Mouse (Mus musculus) midbrain, postnatal 0 days (tissue): Measurements from ENCODE around the gene Relt. TPM values are rescaled to one million over a fixed set of nuclear protein-coding genes. Genes with fewer than 3 reads are reported as not detected.

Experiments
- ATAC-seq: fragments of 200-750 bp; cut with Nextera tagmentation; 2 replicates; pipeline ENCODE4 v1.8.0; 2017; ENCODE audit warnings: moderate number of reproducible peaks, mild to moderate bottlenecking, moderate TSS enrichment, moderate library complexity; ENCODE audit not compliant: low FRiP score
- DNase-seq: peaks from one replicate; pipeline ENCODE4 v3.0.0-alpha.2; 2015; ENCODE audit warnings: low spot score
- H3K27ac ChIP-seq: fragments of 300-500 bp; sonication (generic); 2 replicates; pipeline ENCODE4 v1.5.1; 2014; ENCODE audit warnings: low read depth, mild to moderate bottlenecking, low read length, mixed read lengths
- H3K27me3 ChIP-seq: fragments of 300-500 bp; sonication (generic); 2 replicates; pipeline ENCODE4 v1.6.1; 2014; ENCODE audit warnings: low read length, control low read depth, mixed read lengths; ENCODE audit not compliant: insufficient read depth
- H3K36me3 ChIP-seq: fragments of 300-500 bp; sonication (generic); 2 replicates; pipeline ENCODE4 v1.6.1; 2014; ENCODE audit warnings: low read length, control low read depth, mixed read lengths; ENCODE audit not compliant: insufficient read depth
- H3K4me1 ChIP-seq: fragments of 300-500 bp; sonication (generic); 2 replicates; pipeline ENCODE4 v1.6.1; 2014; ENCODE audit warnings: mild to moderate bottlenecking, control low read depth, antibody characterized with exemption, low read length, mixed read lengths; ENCODE audit not compliant: insufficient read depth
- H3K4me2 ChIP-seq: fragments of 300-500 bp; sonication (generic); 2 replicates; pipeline ENCODE4 v1.6.1; 2014; ENCODE audit warnings: low read depth, mild to moderate bottlenecking, low read length, mixed read lengths; ENCODE audit not compliant: poor library complexity, severe bottlenecking
- H3K4me3 ChIP-seq: fragments of 300-500 bp; sonication (generic); 2 replicates; pipeline ENCODE4 v1.5.1; 2014; ENCODE audit warnings: low read depth, mild to moderate bottlenecking, low read length, moderate library complexity
- H3K9ac ChIP-seq: fragments of 300-500 bp; sonication (generic); replicated peaks from 2 replicates; pipeline ENCODE4 v1.6.1; 2014; ENCODE audit warnings: mild to moderate bottlenecking, low read length, moderate library complexity, mixed read lengths; ENCODE audit not compliant: poor library complexity, severe bottlenecking
- H3K9me3 ChIP-seq: fragments of 300-500 bp; sonication (generic); 2 replicates; pipeline ENCODE4 v1.6.1; 2016; ENCODE audit warnings: low read length, control low read depth
- CTCF ChIP-seq: IDR thresholded peaks from 2 replicates; pipeline ENCODE4 v1.5.1; 2016; ENCODE audit warnings: antibody characterized with exemption, mild to moderate bottlenecking
- WGBS: fragments of 180-500 bp; shearing (Covaris S2); extraction: QIAGEN DNeasy Blood & Tissue Kit; methylation state at CpG from one replicate; pipeline ENCODE4 v1.1.7; 2014; 5-methylcytosine and 5-hydroxymethylcytosine counted together
- polyA plus RNA-seq: library from polyadenylated mRNA; unstranded; fragments of >200 nt; fragmentation: Nextera tagmentation; extraction: Ambion mirVana; gene quantifications from 2 replicates; pipeline ENCODE4 v1.2.1, GENCODE M21; 2015
- total RNA-seq: library from RNA; depleted of rRNA; stranded (reverse); fragments of >200 nt; gene quantifications from 2 replicates; pipeline ENCODE4 v1.2.3, GENCODE M21; 2014

Relt gene
- total and polyA plus RNA-seq, 2 experiments from 2014 or later: 5.3 to 7.8 TPM

DNA sequence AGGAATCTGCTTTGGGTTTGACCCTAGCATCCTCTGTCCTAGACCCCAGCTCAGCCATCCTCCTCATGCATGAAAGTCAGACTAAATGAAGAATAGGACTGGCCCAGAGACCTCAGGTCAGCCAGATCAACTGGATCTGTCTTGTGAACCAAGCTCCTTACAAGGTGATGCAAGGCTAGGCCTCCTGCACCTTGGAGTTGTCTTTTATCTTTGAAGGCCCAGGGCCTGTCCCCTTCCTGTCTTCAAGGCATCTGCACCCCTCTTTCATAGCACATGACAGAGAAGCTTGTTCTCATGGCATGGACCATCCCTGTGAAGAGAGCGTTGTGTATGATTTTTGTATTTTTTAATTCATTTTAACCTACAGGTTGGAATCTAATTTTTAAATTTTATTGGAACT lies 22.3 kb downstream of the Relt start:
- Histone ChIP-seq H3K9me3 (no peaks in the 10 kb centered on the region), H3K4me2 (no peak overlapping the region), H3K36me3 (peaks cover 28% of the 10 kb centered on the region), H3K9ac (no peak overlapping the region), H3K27me3 (no peaks in the 10 kb centered on the region), H3K27ac (no peak overlapping the region), H3K4me3 (no peak overlapping the region), H3K4me1 (no peaks in the 10 kb centered on the region)
- WGBS: 98% methylated on average over 1 of the region's 1 CpGs
- no peak for TF ChIP-seq CTCF
- DNase-seq: no peak
- ATAC-seq: no peak

DNA sequence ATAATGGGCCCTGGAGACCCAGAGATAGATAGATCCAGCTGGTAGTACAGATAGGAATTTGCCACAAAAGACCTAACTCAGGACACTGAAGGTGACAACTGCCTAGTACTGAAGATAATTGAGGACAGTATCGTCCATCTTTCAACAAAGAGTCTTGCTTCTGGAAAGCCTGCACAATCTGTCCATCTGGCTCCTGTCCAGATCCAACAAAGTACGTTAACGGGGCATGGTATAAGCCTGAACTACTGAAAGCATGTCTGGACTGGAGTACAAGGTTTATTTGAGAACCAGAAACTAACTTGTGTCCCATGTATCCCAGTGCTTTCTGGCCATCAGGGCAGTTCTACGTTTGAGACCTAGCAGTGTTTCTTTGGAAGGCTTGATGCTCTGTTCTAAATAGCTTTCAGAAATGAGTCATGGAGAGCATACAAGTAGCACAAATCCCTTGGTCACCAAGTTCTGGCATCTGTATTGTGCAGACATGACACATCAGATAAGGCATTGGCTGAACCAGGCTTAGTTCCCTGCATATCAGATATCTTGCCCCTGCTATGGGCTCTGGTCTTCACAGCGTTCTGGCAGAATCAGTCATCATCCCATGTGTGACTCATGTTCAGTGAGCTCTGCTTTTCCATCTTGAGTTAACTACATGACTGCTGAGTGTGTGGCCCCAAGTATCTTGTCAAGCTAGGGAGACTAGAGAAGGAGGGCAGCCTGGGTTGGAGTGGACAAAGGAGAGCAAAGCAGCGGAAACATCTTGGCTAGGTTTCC lies 23.4 kb downstream of the Relt start:
- Histone ChIP-seq H3K9ac (no peak overlapping the region), H3K4me2 (no peak overlapping the region), H3K4me3 (no peak overlapping the region), H3K27me3 (no peaks in the 10 kb centered on the region), H3K36me3 (peaks cover 37% of the 10 kb centered on the region), H3K4me1 (no peaks in the 10 kb centered on the region), H3K9me3 (no peaks in the 10 kb centered on the region), H3K27ac (no peak overlapping the region)
- no peak for DNase-seq
- no peak for TF ChIP-seq CTCF
- 77% methylated on average over 6 of the region's 6 CpGs for WGBS
- ATAC-seq: no peak

DNA sequence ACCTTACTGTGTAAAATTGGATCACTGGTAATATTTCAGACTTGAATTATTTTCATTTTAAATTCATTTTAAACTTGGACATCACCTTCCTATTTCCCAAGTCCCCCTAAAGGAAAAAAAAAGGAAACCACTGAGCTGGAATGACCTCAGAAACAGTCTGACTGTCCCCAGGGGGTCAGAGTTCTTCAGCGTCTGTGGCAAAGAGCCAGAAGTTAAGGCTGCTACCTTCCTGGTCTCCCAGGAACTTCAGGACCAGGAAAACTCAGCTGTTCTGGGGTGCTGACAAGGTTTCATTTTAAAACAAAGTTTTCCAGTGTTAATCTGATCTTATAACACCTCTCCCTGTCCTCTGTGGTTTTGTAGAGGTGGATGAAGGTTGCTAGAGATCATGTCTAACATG lies 25.5 kb downstream of the Relt start:
- ATAC-seq (no peak), DNase-seq (no peak)
- peaks cover 47% of the 10 kb centered on the region for H3K36me3 ChIP-seq
- WGBS: 62% methylated on average over 1 of the region's 1 CpGs
- H3K9me3 ChIP-seq: no peaks in the 10 kb centered on the region
- no peak overlapping the region for H3K27ac ChIP-seq
- no peaks in the 10 kb centered on the region for H3K4me1 ChIP-seq
- no peak overlapping the region for H3K4me2 ChIP-seq
- no peak overlapping the region for H3K9ac ChIP-seq
- H3K4me3 ChIP-seq: no peak overlapping the region
- no peaks in the 10 kb centered on the region for H3K27me3 ChIP-seq
- no peak for TF ChIP-seq CTCF

DNA sequence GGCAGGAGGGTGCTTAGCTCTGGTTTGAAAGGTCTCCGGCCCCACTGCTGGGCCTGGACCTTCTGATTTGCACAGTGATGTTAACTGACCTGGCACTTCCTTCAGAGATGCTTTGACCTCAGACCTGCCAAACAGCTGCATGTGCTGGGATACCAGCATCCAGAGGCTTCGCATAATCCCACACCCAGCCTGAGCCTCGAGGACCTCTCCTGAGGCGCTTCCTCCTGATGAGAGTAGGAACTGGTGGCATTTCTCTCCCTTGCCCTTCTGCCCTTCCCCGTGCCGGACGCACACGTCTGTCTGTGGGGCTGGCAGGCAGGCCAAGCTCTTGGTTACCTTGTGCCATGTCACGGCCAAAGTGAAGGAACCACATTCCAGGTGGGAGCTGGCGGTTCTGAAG lies 26.6 kb downstream of the Relt start:
- no peaks in the 10 kb centered on the region for H3K4me1 ChIP-seq
- H3K36me3 ChIP-seq: peaks cover 47% of the 10 kb centered on the region
- no peak overlapping the region for H3K27ac ChIP-seq
- no peak overlapping the region for H3K9ac ChIP-seq
- H3K27me3 ChIP-seq: no peaks in the 10 kb centered on the region
- no peak overlapping the region for H3K4me2 ChIP-seq
- ATAC-seq (no peak), DNase-seq (no peak)
- WGBS: 93% methylated on average over 10 of the region's 10 CpGs
- H3K9me3 ChIP-seq: no peaks in the 10 kb centered on the region
- no peak overlapping the region for H3K4me3 ChIP-seq
- no peak for TF ChIP-seq CTCF

DNA sequence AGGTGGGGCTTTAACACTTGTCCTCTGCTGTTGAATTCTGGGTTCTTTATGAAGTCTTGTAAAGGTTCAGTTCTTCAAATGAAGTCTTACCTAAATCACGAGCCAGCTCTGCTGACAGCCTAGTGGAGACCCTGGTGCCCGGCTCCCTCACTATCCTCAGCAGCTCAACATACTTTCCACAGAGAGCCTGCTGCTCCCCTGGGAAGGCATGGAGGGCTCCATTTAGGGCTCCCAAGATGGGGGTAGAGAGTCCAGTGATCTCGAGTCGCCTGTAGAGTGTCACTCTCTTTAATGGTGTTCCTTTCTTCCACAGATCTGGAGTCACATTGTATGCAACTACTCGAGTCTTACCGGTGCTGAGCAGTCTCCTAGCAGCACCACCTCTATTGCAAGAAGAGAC lies 27.5 kb downstream of the Relt start:
- no peak for TF ChIP-seq CTCF
- Histone ChIP-seq H3K27me3 (no peaks in the 10 kb centered on the region), H3K27ac (no peak overlapping the region), H3K36me3 (peaks cover 53% of the 10 kb centered on the region), H3K4me2 (no peak overlapping the region), H3K4me3 (no peak overlapping the region), H3K9ac (no peak overlapping the region), H3K9me3 (no peaks in the 10 kb centered on the region), H3K4me1 (no peaks in the 10 kb centered on the region)
- WGBS: 84% methylated on average over 6 of the region's 6 CpGs
- ATAC-seq: no peak
- no peak for DNase-seq

DNA sequence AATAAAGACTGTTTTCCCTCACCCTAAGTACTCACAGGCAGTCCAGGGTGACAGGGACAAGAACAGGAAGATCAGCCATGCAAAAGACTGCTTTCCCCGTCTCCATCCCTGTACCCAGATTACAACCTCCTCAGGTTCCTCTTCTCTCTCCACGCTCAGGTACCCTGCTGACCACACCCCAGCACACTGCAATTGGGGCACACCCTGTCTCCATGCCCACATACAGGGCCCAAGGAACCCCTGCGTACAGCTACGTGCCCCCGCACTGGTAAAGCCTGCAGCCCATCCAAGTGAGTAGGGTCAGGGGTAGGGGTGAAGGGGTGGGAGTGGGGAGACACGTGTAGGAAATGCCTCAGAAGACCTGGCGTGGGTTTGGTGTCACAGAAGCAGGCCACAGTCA lies 28.1 kb downstream of the Relt start:
- H3K9ac ChIP-seq: no peak overlapping the region
- H3K4me3 ChIP-seq: no peak overlapping the region
- no peak overlapping the region for H3K27ac ChIP-seq
- TF ChIP-seq CTCF: no peak
- no peak overlapping the region for H3K4me2 ChIP-seq
- H3K36me3 ChIP-seq: peaks cover 53% of the 10 kb centered on the region
- ATAC-seq: no peak
- H3K9me3 ChIP-seq: no peaks in the 10 kb centered on the region
- no peaks in the 10 kb centered on the region for H3K27me3 ChIP-seq
- WGBS: 94% methylated on average over 7 of the region's 7 CpGs
- no peak for DNase-seq
- no peaks in the 10 kb centered on the region for H3K4me1 ChIP-seq
